Mouse (Mus musculus): ENCODE results near the gene 0610040J01Rik. TPM values are rescaled to one million over a fixed set of nuclear protein-coding genes. Genes with fewer than 3 reads are reported as not detected.

The 0610040J01Rik gene
- polyA plus RNA-seq, 1 experiment from 2014 or later = 7.1 TPM

DNA sequence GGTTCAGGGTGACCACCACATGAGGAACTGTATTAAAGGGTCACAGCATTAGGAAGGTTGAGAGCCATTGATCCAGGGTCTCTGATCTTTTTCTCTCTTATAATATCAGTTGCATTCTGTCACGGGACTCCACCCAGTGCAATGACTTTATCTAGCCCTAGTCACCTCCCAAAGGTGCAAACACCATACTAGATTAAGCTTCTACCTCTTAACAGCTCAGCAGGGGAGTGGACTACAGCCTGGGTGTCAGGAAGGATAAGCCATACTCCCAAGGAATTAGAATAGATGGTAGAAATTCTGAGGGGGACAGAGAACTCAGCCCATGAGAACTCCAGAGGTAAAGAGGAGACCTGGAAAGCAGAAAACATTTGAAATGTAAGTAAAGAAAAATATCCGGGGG lies 25.7 kb downstream of the 0610040J01Rik start:
- Histone ChIP-seq H3K36me3 (no peaks in the 10 kb centered on the region), H3K9me3 (no peaks in the 10 kb centered on the region), H3K27me3 (ENCODE audit: insufficient read depth, poor library complexity, severe bottlenecking) (no peaks in the 10 kb centered on the region), H3K27ac (no peak overlapping the region), H3K4me1 (peaks cover 2% of the 10 kb centered on the region; the same call in 1 of the 2 replicates), H3K4me3 (no peak overlapping the region)
- 74% methylated on average over 2 of the region's 2 CpGs for WGBS
- DNase-seq (ENCODE audit: low spot score) = no peak

DNA sequence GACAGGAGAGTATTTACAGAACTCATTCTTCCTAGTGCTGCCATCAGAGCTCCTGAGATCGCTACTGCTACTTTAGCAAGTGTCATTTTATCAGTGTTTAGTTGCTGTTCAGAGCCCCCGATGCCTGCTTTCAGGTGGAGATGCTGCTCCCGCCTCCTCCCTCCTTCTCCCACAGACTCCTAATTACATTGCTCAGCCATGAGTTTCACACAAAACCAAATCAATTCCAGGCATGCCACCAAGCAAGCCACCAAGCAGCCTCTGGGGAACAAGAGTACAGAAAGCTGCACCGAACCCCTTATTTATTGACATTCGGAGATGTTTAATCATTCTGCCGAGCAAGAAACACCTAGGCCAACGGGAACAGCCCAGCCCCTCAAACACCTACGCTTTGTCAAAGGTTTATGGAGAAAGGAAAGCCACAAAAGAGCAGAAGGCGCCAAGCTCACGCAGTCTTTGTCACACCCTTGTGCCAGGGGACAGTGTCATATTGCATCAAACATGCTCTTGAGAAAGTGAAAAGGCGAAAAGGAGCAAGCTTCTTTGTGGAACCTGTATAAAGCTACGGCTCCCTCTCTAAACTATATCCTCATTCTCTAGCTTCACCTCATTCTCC lies 27.7 kb downstream of the 0610040J01Rik start:
- Histone ChIP-seq H3K4me3 (no peak overlapping the region), H3K36me3 (no peaks in the 10 kb centered on the region), H3K4me1 (peaks cover 2% of the 10 kb centered on the region; the same call in 1 of the 2 replicates), H3K27ac (no peak overlapping the region), H3K9me3 (peaks cover 2% of the 10 kb centered on the region; the same call in 1 of the 2 replicates), H3K27me3 (ENCODE audit: insufficient read depth, poor library complexity, severe bottlenecking) (no peaks in the 10 kb centered on the region)
- 78% methylated on average over 12 of the region's 12 CpGs for WGBS
- no peak for DNase-seq (ENCODE audit: low spot score)

DNA sequence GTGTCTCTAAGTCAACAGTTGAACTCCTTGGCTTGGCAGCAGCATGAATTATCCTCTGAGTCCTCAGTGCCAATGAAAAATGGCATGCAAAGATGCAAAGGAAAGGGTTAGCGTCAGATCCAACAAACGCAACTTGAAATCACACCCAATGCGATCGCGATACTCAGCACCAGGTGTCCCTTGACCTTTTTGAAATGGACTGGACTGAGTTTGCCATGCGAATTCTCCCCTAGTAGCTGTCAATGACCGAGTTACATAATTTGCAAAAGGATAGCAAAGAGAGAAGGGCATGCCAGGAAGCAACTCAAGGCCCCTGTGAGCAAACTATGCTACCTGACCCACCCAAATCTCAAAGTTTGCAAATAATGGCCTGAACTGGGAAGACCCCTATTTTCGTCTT lies 34.9 kb downstream of the 0610040J01Rik start:
- Histone ChIP-seq H3K9me3 (peaks cover 10% of the 10 kb centered on the region), H3K27ac (no peak overlapping the region), H3K27me3 (ENCODE audit: insufficient read depth, poor library complexity, severe bottlenecking) (no peaks in the 10 kb centered on the region), H3K4me1 (no peaks in the 10 kb centered on the region), H3K4me3 (no peak overlapping the region), H3K36me3 (no peaks in the 10 kb centered on the region)
- DNase-seq (ENCODE audit: low spot score) = no peak
- 89% methylated on average over 8 of the region's 8 CpGs for WGBS

DNA sequence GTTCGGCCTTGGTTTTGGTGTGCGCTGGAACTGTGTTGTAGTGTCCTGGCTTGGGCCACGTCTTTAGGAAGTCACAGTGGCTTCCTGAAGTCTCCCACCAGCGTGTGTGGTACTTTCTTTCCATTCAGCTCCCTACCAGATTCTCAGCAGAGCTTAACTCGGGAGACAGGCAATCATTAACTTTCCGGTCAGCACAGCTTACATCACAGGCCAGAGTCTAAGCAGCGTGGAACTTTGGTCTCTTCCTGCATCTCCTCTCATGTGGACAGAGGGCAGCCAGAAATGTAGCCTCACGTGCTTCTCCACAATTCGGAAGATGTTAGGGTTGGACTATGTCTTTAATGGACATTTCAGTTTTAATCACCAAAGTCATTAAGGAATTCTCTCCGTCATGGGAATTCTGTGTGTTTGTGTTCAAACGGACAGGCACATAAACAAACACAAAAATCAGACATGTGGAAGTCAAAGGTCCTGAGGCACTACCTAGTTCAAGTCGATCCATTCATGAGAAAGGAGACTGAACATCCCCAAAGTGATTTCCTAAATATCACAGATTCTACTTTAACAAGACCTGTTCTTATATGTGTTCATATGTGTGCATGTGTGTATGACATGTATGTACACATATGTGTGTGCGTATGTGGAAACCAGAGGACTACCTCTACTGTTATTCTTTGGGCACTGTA lies 35.5 kb downstream of the 0610040J01Rik start:
- Histone ChIP-seq H3K27me3 (ENCODE audit: insufficient read depth, poor library complexity, severe bottlenecking) (no peaks in the 10 kb centered on the region), H3K36me3 (no peaks in the 10 kb centered on the region), H3K4me3 (no peak overlapping the region), H3K27ac (no peak overlapping the region), H3K9me3 (peaks cover 10% of the 10 kb centered on the region), H3K4me1 (no peaks in the 10 kb centered on the region)
- WGBS = 83% methylated on average over 13 of the region's 13 CpGs
- DNase-seq (ENCODE audit: low spot score) = no peak

DNA sequence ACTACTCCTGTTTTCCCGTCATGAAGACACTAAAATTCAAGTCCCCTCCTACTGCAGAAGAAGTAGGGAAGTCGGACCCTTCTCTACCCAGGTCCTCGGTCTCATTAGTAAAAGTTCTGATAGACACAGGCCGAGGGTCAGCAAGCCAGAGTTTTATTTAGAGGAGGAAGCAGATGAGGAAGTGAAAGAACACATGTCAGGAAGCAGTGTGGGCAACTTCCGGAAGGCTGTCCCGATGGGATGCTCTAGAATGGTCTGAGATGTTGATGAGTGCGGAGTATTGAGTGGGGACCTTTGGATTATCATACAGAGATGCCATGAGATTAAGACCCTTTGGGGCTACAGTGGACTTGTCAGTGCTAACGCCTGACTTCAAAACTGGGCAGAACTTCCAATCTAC lies 46.7 kb downstream of the 0610040J01Rik start:
- no peaks in the 10 kb centered on the region for H3K9me3 ChIP-seq
- DNase-seq (ENCODE audit: low spot score) = no peak
- H3K36me3 ChIP-seq = no peaks in the 10 kb centered on the region
- no peak overlapping the region for H3K4me3 ChIP-seq
- H3K27me3 ChIP-seq (ENCODE audit: insufficient read depth, poor library complexity, severe bottlenecking) = no peaks in the 10 kb centered on the region
- H3K4me1 ChIP-seq = no peaks in the 10 kb centered on the region
- no peak overlapping the region for H3K27ac ChIP-seq
- WGBS = 76% methylated on average over 8 of the region's 8 CpGs

DNA sequence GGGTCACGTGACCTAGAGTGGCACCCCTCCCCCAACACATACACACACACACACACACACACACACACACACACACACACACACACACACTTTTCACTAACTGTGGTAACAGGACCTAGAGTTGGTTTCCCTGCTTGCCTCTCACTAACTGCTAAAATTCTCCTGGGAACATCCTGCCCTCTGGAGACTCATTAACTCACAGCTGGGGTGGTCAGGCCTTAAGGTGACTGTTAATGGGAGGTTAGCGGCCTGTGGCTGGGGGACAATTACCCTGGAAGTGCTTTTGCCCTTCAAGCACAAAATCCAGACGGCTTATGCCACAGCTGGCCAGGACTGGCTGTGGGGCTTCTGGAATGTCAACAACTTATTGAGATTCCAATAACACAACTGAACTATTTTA lies 55.3 kb downstream of the 0610040J01Rik start:
- DNase-seq (ENCODE audit: low spot score) = no peak
- Histone ChIP-seq H3K27ac (0 out of 2 replicates have a peak overlapping the region, but pooled peaks have one; percentile 39), H3K4me3 (no peak overlapping the region), H3K36me3 (no peaks in the 10 kb centered on the region), H3K4me1 (no peaks in the 10 kb centered on the region), H3K27me3 (ENCODE audit: insufficient read depth, poor library complexity, severe bottlenecking) (no peaks in the 10 kb centered on the region), H3K9me3 (no peaks in the 10 kb centered on the region)
- 22% methylated on average over 3 of the region's 3 CpGs for WGBS

DNA sequence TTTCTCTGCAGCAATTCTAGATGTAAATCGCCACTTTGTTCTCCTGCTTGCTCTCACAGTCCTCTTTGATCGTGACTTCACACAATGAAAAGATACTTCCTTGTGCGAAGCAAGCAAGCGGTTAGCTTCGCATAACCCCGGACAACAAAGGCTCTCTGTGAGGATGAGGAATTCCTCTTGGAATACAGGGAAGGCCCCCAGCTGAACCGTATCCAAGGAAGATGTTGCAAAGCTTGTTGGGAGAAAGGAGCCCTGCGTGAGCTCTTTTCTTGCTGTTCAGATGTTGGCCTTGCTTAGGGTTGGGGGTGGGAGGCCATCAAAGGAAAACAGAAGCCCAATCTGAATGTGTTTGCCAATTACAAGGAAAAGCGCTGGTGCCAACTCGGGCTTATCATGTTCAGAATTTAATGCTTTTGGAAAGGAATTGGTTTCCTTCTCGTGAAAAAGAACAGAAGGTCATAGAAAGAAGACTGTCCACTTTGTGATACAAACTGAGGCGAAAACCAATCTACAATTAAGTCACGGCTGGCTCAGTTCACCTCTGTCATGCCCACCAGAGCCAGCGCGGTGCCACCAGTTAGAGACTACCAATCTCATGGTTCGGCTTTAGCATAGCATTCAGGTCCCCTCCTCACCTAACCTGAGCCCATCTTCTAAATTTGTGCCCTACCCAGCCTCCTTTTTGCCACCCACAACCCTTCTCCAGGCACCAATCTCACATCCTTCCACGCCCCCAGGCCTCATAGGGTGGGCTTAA lies 60.2 kb downstream of the 0610040J01Rik start:
- H3K27ac ChIP-seq = no peak overlapping the region
- WGBS = 63% methylated on average over 17 of the region's 17 CpGs
- H3K36me3 ChIP-seq = no peaks in the 10 kb centered on the region
- no peaks in the 10 kb centered on the region for H3K9me3 ChIP-seq
- no peaks in the 10 kb centered on the region for H3K4me1 ChIP-seq
- no peak overlapping the region for H3K4me3 ChIP-seq
- no peak for DNase-seq (ENCODE audit: low spot score)
- no peaks in the 10 kb centered on the region for H3K27me3 ChIP-seq (ENCODE audit: insufficient read depth, poor library complexity, severe bottlenecking)

DNA sequence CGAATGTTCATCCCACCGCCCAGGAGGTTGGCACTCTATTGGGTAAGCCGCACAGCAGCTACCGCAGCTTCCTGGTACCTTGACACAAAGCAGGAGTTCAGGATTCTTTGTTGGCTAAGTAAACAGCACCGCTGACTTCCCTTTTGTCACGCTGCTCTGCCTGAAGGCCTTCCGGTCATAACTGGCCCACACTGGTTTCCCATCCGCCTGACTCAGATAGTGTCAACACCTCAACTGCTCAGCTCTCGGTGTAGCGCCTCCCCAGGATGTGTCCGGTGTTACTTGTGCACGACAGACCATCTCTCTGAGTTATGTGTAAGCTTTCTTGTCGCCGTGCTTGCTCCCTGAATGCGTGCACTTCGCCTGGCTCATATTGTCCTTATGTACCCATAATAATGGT lies 62.7 kb downstream of the 0610040J01Rik start:
- WGBS = 60% methylated on average over 16 of the region's 16 CpGs
- no peaks in the 10 kb centered on the region for H3K36me3 ChIP-seq
- H3K4me3 ChIP-seq = no peak overlapping the region
- H3K9me3 ChIP-seq = no peaks in the 10 kb centered on the region
- H3K27ac ChIP-seq = 0 out of 2 replicates have a peak overlapping the region, but pooled peaks have one; percentile 29
- H3K27me3 ChIP-seq (ENCODE audit: insufficient read depth, poor library complexity, severe bottlenecking) = no peaks in the 10 kb centered on the region
- no peak for DNase-seq (ENCODE audit: low spot score)
- no peaks in the 10 kb centered on the region for H3K4me1 ChIP-seq

DNA sequence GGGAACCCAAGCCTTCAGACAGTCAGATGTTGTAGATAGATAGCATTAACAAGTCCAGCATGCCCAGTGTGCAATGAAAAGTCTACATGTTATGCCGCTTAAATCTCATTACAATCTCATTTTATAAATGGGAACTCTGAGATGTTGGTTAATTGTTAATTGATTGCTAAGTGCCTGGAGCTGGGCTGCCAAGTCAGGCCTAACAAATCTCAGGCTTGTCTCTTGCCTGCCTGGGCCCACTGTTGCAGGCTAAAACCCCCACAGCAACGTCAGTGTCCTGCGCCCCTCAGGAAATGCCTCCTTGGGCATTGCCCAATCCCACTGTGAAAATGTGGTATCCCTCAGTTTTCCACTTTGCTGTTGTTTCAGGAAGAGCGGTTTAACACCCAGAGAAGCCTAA lies 63.9 kb downstream of the 0610040J01Rik start:
- 87% methylated on average over 4 of the region's 4 CpGs for WGBS
- no peak overlapping the region for H3K27ac ChIP-seq
- H3K4me3 ChIP-seq = no peak overlapping the region
- H3K9me3 ChIP-seq = no peaks in the 10 kb centered on the region
- H3K27me3 ChIP-seq (ENCODE audit: insufficient read depth, poor library complexity, severe bottlenecking) = no peaks in the 10 kb centered on the region
- H3K36me3 ChIP-seq = no peaks in the 10 kb centered on the region
- no peak for DNase-seq (ENCODE audit: low spot score)
- H3K4me1 ChIP-seq = no peaks in the 10 kb centered on the region

DNA sequence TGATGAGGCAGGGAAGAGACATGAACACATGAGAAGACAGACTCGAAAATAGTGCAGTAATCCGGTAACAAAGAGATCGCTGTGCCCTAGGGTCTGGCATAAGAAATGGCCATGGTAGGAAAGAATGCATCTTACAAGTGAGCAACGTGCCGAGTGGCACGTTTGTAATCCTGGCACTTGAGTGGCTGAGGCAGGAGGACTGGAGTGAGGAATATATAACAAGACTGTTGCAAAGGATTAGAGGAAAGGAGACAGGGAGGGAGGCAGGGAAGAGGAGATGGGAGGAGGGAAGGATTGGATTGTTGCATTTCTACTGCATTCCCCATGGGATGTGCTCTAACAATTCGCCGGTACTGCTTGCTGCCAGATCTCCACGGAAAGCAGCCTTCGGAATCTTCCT lies 66.9 kb downstream of the 0610040J01Rik start:
- DNase-seq (ENCODE audit: low spot score) = no peak
- H3K9me3 ChIP-seq = no peaks in the 10 kb centered on the region
- H3K36me3 ChIP-seq = no peaks in the 10 kb centered on the region
- no peaks in the 10 kb centered on the region for H3K4me1 ChIP-seq
- no peak overlapping the region for H3K27ac ChIP-seq
- WGBS = 81% methylated on average over 10 of the region's 10 CpGs
- H3K27me3 ChIP-seq (ENCODE audit: insufficient read depth, poor library complexity, severe bottlenecking) = no peaks in the 10 kb centered on the region
- H3K4me3 ChIP-seq = no peak overlapping the region

DNA sequence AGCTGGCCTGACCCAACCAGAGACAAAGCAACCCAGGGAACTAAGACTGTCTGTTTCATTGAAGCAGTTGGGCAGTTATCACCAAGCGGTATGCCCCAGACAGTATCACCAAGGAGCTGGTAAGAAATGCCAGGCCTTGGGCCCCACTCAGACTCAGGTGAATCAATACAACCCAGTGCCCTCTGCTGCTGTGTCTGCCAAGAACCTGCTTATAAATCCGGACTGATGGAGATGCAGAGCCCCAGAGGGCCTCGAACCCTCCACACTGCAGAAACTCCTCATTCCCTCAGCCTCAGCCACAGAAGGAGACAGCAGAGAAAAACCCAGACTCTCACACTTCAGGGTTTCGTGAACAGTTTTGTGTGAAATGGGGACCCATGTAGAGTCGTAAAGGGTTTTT lies 74.1 kb downstream of the 0610040J01Rik start:
- 86% methylated on average over 5 of the region's 5 CpGs for WGBS
- Histone ChIP-seq H3K27ac (no peak overlapping the region), H3K4me1 (no peaks in the 10 kb centered on the region), H3K9me3 (no peaks in the 10 kb centered on the region), H3K27me3 (ENCODE audit: insufficient read depth, poor library complexity, severe bottlenecking) (no peaks in the 10 kb centered on the region), H3K4me3 (no peak overlapping the region), H3K36me3 (no peaks in the 10 kb centered on the region)
- DNase-seq (ENCODE audit: low spot score) = no peak

DNA sequence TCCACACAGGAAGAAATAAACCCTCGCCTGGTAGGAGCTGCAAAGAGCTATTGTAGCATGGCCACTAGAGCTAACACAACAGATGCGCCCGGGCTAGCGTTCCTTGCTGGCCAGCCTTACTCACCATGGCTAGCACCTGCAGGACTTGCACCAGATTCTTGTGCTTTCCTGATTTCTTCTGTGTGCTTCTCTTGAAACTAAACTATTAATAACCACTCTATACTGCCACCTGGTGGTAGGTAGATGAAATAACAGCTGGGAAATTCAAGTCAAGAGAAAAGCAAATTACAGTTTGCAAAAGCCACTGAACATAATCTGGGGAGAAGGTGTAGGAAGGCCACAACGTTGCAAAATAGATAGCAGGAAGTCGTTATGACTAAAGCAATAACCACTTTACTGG lies 74.5 kb downstream of the 0610040J01Rik start:
- H3K27ac ChIP-seq = no peak overlapping the region
- DNase-seq (ENCODE audit: low spot score) = no peak
- no peaks in the 10 kb centered on the region for H3K9me3 ChIP-seq

DNA sequence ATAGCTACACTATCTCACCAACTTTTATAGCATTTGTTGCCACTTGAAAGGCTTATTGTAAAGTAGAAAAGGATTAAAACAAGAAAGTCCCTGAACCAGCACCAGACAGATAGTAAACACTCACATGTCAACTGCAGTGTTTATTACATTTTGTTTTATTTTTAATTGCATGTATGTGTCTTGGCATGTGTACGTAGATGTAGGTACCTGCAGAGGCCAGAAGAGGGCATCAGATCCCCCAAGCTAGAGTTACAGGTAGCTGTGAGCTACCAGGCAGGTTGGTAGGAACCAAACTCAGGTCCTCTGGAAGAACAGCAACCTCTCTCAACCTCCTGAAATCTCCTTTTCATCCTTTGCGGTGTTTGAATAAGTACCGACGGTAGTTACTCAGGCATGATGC lies 74.9 kb downstream of the 0610040J01Rik start:
- Histone ChIP-seq H3K27me3 (ENCODE audit: insufficient read depth, poor library complexity, severe bottlenecking) (no peaks in the 10 kb centered on the region), H3K27ac (no peak overlapping the region), H3K9me3 (no peaks in the 10 kb centered on the region), H3K4me1 (no peaks in the 10 kb centered on the region), H3K4me3 (no peak overlapping the region), H3K36me3 (no peaks in the 10 kb centered on the region)
- 96% methylated on average over 4 of the region's 4 CpGs for WGBS
- DNase-seq (ENCODE audit: low spot score) = no peak

More for the DNA sequence above, 74.5 kb downstream of the 0610040J01Rik start:
- 36% methylated on average over 6 of the region's 6 CpGs for WGBS
- H3K4me1 ChIP-seq = no peaks in the 10 kb centered on the region
- no peak overlapping the region for H3K4me3 ChIP-seq
- no peaks in the 10 kb centered on the region for H3K27me3 ChIP-seq (ENCODE audit: insufficient read depth, poor library complexity, severe bottlenecking)
- H3K36me3 ChIP-seq = no peaks in the 10 kb centered on the region

Measured in heart, embryonic 10.5 days (tissue).